Mouse (Mus musculus) spleen, adult 12 weeks (tissue): ENCODE data around the gene Klhl41.

ENCODE experiments used
- DNase-seq: peaks from one replicate; pipeline ENCODE4 v3.0.0; 2022; ENCODE audit warnings: low spot score

Klhl41 gene

DNA sequence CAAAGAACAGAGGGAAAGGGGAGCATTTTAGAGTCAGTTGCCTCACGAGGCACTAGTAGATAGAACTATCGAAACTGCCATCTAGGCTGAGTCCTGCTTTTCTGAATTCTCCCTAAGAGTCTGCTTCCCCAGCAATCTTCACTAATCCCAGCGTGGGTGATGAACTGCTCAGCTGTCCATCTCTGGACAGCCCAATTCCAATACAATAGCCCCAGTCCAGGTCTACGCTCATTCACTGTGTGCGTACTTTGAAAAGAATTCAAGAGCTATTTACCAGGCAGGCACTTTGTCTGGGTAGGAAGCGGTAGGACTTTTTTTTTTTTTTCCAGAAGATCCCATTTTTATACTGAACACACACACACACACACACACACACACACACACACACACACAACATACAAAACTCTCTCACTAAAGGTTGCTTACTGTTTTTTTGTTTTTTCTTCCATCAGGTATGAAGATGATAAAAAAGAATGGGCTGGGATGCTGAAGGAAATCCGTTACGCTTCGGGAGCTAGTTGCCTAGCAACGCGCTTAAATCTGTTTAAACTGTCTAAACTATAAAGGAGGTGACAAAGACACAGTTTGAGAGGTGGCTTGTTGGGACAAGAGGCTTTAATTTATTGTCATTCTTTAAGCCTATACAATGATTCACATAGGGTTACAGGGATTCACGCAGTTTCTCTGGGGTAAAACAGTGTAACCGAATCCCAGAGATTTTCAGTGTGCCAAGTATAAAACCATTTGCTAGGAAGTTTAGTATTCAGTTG lies 13.3 kb downstream of the Klhl41 start:
- DNase-seq: no peak

GRCm38 (mm10) chr2:69684488-69684887 lies 14.6 kb downstream of the Klhl41 start:
- no peak for DNase-seq

- no peak for DNase-seq
Measured at GRCm38 (mm10) chr2:69690214-69690613, 20.3 kb downstream of the Klhl41 start.

- no peak for DNase-seq
Measured at GRCm38 (mm10) chr2:69690843-69691242, 20.9 kb downstream of the Klhl41 start.

DNA sequence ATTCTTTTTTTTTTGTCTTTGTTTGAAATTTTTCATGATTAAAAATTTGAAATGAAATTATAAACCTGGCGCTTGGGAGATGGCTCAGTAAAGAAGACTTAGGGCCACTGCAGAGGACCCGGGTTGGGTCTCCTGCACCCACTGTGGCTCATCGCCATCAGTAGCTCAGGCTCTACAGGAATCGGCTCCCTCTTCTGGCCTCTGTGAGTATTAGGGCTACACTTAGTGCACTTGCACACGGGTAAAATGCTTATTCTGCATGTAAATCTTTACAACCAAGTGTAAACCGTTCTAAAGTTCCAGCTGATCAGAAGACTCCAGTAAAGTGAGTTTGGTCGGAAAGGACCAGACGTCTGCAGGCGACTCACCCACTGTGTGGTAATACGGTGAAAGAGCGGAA lies 23.6 kb downstream of the Klhl41 start:
- no peak for DNase-seq

DNA sequence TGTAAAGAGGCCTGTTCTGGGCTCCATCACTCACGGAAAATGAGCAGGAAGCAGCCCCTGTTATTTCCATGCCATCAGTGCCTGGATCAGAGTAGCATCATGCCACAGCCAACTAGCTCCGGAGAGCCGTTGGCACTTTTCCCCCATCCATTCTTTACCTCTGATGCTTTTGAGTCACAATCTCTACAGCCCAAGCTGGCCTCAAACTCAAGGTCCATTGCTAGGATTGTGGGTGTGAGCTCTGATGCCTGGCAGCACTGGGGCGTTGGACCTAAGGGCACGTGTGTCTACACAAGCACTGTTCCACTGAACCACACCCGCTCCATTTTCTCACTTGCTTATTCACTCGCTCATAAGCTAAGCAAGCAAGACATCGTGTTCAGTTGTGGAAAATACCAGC lies 30.5 kb downstream of the Klhl41 start:
- DNase-seq: no peak

DNA sequence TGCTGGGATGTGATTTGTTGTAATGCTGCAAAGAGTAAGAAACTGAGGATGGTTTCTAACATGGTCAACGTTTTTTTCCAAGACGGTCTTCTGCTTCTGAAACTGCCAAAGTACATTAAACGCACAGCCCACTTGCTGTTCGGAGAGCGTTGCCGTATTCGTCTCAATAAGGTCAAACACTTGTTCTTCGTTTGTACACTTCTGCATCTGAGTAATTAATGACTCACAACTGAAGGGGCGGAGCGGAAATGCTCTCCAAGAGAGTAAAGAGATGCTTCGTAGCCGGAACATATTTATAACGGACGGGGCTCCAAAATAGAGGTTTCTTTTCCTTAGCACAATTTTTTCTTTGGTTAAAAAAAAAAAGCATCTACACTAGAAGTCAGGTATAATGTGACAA lies 42.3 kb downstream of the Klhl41 start:
- no peak for DNase-seq

DNA sequence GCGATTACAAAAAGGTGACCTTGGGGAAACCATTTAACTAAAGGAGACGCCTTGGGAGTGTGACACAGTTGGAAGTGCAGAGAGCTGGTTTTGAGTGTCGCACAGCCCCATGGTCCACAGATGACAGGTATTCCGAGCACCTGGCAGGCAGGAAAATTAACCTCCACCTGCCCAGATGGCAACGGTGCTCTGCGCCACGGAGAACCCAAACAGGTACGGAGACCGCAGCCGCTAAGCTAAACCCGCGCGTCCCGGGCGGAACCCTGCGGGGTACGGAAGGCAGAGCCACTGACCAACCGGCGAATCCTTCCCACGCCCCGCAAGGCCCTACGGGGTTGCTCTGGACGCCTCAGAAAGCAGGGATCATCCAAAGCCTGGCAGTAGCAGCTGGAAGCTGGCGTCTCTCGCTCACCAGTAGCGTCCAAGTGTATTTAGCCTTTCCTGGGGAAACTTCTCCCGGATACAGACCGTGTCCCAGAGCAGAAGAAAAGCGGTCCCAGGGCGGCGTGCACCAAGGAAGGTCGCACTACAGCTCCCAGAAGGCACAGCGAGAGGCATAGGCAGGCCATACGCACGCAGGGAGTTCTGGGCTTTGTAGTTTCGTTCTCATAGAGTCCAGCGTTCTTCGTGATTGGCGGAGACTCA lies 43.2 kb downstream of the Klhl41 start, which contains the start of gene Fastkd1:
Gene Fastkd1 (minus strand): TSS at position 536 of the 645 bp plus-strand sequence.
- peak; percentile 65 for DNase-seq

GRCm38 (mm10) chr2:69713626-69714014 lies 43.7 kb downstream of the Klhl41 start:
- DNase-seq: no peak

GRCm38 (mm10) chr2:69714126-69714525 lies 44.2 kb downstream of the Klhl41 start:
- DNase-seq: no peak

DNA sequence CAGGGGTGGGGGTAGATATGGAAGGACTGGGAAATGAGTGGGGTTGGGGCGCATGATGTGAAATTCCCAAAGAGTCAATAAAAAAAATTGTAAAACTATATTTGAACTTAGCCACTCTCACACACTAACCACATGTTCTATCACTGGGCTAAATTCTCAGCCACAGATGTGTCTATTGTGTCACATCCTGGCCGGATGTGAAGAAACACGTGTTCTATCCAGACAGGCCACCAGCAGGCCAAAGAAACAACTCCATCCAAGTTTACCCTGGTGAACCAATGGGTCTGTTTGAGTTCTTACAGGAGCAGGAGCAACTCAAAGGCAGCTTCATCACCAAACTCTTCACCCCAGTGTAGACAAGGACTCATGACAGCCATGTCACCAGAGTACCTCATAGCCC lies 46.6 kb downstream of the Klhl41 start:
- no peak for DNase-seq

DNA sequence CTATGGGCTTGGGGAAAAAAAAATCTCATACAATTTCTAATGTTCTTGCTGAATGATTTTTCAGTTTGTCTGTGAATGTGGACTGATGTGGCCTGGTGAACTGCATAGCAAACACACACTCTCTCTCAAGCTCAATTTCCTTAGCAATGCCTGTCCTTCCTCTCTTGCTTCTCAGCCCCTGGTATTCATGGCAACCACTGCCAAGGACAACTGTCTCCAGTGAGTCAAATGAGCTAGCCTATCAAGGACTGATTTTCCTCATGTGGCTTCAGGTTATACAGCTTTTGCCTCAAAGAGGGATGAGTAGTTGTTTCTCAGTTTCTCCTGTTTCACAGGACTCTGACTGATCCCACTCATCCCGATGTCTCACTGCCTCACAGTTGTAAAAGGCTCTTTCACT lies 49.2 kb downstream of the Klhl41 start:
- DNase-seq: no peak

- no peak for DNase-seq
Measured at GRCm38 (mm10) chr2:69722273-69722649, 52.3 kb downstream of the Klhl41 start, which contains the start of gene Ppig. Gene Ppig, plus strand, starts transcription at chr2:69722545.

GRCm38 (mm10) chr2:69722650-69723518 lies 53.0 kb downstream of the Klhl41 start:
- peak; percentile 84 for DNase-seq

DNA sequence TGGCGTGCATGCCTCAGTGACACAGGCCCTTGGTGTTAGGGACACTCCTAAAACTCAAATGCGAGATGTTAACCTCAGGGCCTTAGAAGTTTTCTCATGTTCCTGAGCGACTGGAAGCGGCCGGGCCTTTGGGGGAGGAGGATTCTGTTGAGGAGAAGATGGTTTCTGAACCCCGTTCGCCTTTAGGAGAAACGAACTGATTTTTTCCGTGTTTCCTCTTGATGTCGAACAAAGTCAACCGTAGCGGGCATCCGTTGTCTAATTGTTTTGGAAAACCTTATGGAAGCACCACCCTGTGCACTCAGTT lies 53.6 kb downstream of the Klhl41 start:
- no peak for DNase-seq
